Mouse (Mus musculus) E14TG2a.4 (cell line): ENCODE data around the gene Zpr1.

Experiments
- H3K27me3 ChIP-seq: 2 replicates; pipeline ENCODE4 v1.6.1; 2014; ENCODE audit warnings: low read length, control low read depth; ENCODE audit not compliant: insufficient read depth
- H3K36me3 ChIP-seq: 2 replicates; pipeline ENCODE4 v1.6.1; 2014; ENCODE audit warnings: low read length, control low read depth; ENCODE audit not compliant: insufficient read depth
- H3K4me1 ChIP-seq: replicated peaks from 2 replicates; pipeline ENCODE4 v1.6.1; 2014; ENCODE audit warnings: low read depth, low read length, control low read depth
- H3K4me3 ChIP-seq: replicated peaks from 2 replicates; pipeline ENCODE4 v1.5.1; 2014; ENCODE audit warnings: mild to moderate bottlenecking, low read length
- H3K9me3 ChIP-seq: 2 replicates; pipeline ENCODE4 v1.6.1; 2014; ENCODE audit warnings: low read length, control low read depth
- CTCF ChIP-seq: conservative IDR thresholded peaks from 2 replicates; pipeline ENCODE4 v1.5.1; 2014; ENCODE audit warnings: low read length
- NANOG ChIP-seq: IDR thresholded peaks from 2 replicates; pipeline ENCODE4 v1.6.1; 2014; ENCODE audit warnings: borderline replicate concordance, low read length, mixed read lengths
- POU5F1 ChIP-seq: IDR thresholded peaks from 2 replicates; pipeline ENCODE4 v1.6.1; 2014; ENCODE audit warnings: low read length, borderline replicate concordance

Gene Zpr1

DNA sequence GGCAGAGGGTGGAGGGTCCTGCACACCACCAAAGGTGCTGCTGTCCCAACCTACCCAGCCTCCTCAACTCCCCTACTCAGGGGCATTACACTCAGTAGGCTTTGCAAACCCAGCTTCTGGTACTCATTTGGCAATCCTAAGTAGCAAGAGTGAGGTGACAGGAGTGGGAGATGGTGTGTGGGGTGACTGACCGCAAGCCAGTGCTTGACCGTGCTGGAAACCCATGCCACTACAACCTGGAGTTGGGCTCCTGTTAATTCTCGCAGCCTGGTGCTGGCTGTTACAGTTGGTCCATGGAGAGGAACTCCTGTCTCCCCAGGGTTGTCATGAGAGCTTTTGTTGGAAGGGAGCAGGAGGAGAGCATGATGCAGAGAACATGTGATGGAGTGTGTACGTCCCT is 2.1 kb upstream of the Zpr1 start:
- TF ChIP-seq POU5F1 (no peak), CTCF (no peak), NANOG (no peak)
- Histone ChIP-seq H3K4me3 (peak overlapping the region; percentile 72), H3K27me3 (peaks cover 44% of the 10 kb centered on the region), H3K36me3 (peaks cover 16% of the 10 kb centered on the region), H3K4me1 (peaks cover 38% of the 10 kb centered on the region), H3K9me3 (no peaks in the 10 kb centered on the region)

DNA sequence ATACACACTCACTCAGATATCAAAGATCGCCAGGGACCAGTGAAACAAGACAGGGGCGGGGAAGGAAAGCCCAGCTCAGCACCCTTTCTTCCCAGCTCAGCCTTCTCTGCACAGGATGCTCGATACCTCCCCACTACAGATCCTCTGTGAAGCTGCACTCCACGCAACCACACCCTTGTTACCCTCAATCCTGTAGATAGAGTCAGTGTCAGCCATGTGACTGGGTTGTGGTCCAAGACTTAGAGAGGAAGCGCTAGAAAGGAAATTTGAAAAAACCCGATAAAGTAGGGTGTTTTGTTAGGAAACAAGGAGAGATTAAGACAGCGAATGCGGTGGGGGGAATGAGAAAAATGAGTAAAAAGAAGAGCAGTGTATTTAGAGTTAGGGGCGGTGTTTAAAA is 794 bp upstream of the Zpr1 start:
- Histone ChIP-seq H3K36me3 (peaks cover 29% of the 10 kb centered on the region), H3K27me3 (peaks cover 41% of the 10 kb centered on the region), H3K4me3 (no peak overlapping the region), H3K4me1 (peaks cover 38% of the 10 kb centered on the region), H3K9me3 (no peaks in the 10 kb centered on the region)
- TF ChIP-seq NANOG = no peak
- TF ChIP-seq CTCF = no peak
- TF ChIP-seq POU5F1 = no peak

DNA sequence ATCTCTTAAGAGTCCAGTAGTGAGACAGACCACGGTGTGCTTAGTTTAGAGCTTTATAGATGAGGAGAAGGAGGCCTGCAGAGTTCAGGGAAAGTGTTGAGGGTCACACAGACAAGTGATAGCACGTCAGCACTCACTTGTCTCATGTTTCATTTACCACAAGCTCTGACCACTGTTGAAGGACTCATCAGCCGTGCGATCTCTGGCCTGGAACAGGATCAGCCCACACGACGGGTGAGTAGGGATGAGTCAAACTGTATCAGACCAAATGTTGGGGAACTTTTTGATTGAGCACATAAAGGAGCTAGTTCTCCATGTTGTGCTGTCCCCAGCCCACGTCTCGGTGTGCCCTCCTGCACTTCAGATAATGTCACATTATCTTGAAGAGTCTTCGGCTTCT is 1.6 kb downstream of the Zpr1 start:
- TF ChIP-seq POU5F1 (no peak), CTCF (no peak), NANOG (no peak)
- Histone ChIP-seq H3K4me3 (peak overlapping the region; percentile 95), H3K4me1 (peaks cover 35% of the 10 kb centered on the region), H3K36me3 (peaks cover 52% of the 10 kb centered on the region), H3K27me3 (peaks cover 17% of the 10 kb centered on the region), H3K9me3 (no peaks in the 10 kb centered on the region)

DNA sequence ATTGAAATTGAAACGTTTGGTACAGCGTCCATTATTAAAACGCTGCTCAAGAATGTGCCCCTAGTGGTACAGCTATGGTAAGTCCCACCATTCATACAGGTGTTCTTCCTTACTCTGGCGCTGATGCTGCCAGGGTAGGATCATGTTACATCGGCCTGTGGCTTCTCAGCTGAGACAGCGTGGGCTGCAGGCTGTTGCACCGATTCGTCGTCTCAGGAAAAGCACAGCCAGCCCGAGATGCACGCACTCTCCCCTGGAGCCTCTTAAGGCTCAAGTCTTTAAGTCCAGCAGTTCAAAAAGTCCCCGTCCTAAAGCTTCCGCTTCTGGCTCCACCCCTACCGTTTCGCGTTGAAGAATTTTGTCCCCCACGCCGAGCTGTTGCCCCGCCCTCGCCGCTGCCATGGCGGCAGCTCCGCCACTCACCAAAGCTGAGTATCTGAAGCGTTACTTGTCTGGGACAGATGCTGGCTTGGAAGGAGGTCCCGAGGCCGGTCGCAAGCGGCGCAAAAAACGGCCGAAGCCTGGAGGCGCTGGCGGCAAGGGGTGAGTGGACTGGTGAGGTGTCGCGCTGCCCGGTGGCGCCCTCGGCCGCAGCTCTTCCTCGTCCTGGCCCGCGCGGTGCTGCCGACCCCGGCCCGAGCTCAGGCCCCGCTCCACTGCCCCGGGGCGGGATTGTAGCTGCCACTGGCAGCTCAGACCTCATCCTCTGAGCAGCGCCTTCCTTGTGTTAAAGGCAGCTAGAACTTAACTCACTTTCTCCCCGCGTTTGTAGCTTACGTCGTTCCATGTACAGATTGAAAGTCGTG is 10.0 kb downstream of the Zpr1 start, which contains the start of gene Bud13:
Bud13 (plus strand) TSS at position 378 of the 806 bp plus-strand sequence.
- peaks cover 30% of the 10 kb centered on the region for H3K4me1 ChIP-seq
- no peaks in the 10 kb centered on the region for H3K9me3 ChIP-seq
- no peaks in the 10 kb centered on the region for H3K27me3 ChIP-seq
- TF ChIP-seq CTCF (peak; percentile 64), NANOG (no peak), POU5F1 (no peak)
- peaks cover 68% of the 10 kb centered on the region for H3K36me3 ChIP-seq
- H3K4me3 ChIP-seq = peak within 1 kb of the TSS; percentile 97

DNA sequence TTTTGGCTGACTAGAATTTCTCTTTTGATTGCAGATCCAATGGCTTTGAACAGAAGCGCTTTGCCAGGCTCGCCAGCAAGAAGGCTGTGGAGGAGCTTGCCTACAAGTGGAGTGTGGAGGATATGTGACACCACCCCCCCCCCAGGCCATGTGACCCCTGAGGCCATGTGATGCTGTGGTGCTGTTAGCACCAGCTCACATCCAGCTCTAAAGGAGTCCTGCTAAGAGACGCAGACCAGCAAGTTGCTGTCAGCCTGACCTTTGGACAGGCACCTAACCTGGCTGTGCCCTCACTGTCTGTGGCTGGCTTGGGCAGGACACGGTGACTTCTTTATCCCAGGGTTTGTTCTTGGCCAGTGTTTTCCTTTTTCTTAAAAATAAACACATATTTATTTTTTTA is 25.5 kb downstream of the Zpr1 start:
- Histone ChIP-seq H3K9me3 (no peaks in the 10 kb centered on the region), H3K4me1 (peaks cover 14% of the 10 kb centered on the region), H3K4me3 (no peak overlapping the region), H3K27me3 (no peaks in the 10 kb centered on the region), H3K36me3 (peaks cover 63% of the 10 kb centered on the region)
- TF ChIP-seq CTCF = no peak
- TF ChIP-seq POU5F1 = no peak
- no peak for TF ChIP-seq NANOG

DNA sequence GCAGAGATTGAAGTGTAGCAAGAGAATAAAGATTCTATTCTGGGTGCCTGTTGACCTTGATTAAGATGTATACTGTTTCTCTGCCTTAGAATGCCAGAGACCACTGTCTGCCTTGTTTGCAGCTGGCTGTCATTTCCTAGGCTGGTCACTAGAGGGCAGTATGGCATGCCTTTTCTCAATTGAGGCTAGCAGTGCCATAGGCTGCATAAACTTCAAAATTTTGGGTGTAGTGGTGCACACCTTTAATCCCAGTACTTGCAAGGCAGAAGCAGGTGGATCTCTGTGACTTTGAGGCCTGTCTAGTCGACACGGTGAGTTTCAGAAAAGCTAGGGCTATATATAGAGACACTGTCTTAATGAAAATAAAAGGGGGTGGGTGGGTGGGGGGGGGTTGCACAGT is 29.3 kb downstream of the Zpr1 start:
- 0 out of 2 replicates have a peak, but pooled peaks cover under 1% of the 10 kb centered on the region for H3K27me3 ChIP-seq
- peaks cover 29% of the 10 kb centered on the region for H3K36me3 ChIP-seq
- H3K4me3 ChIP-seq = no peak overlapping the region
- peak; percentile 99 for TF ChIP-seq CTCF
- no peak for TF ChIP-seq NANOG
- TF ChIP-seq POU5F1 = no peak
- peaks cover 19% of the 10 kb centered on the region for H3K4me1 ChIP-seq
- no peaks in the 10 kb centered on the region for H3K9me3 ChIP-seq

DNA sequence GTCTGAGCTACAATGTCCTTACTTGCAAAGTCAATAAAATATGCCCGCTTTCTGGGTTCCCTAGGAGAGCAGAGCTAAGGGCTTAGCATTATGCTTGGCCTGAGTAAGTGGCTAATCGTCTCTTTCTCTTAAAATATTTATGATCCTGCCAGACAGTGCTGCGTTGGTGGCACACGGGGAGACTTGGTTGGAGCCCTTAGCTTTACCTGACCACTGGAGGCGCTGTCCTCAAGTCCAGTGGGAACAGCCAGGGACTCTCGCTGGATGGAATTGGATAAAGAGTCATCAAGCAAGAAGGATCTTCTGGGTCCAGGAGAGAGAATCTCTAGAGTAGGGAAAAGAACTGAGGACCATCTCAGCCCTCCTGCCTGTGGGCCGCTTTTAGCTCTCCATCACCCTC is 36.3 kb downstream of the Zpr1 start:
- TF ChIP-seq NANOG (no peak), CTCF (peak; percentile 80)
- H3K4me1 ChIP-seq = peaks cover 26% of the 10 kb centered on the region
- H3K27me3 ChIP-seq = peaks cover 29% of the 10 kb centered on the region
- H3K36me3 ChIP-seq = no peaks in the 10 kb centered on the region
- H3K4me3 ChIP-seq = peak overlapping the region; percentile 37; the same call in 1 of the 2 replicates
- H3K9me3 ChIP-seq = no peaks in the 10 kb centered on the region

DNA sequence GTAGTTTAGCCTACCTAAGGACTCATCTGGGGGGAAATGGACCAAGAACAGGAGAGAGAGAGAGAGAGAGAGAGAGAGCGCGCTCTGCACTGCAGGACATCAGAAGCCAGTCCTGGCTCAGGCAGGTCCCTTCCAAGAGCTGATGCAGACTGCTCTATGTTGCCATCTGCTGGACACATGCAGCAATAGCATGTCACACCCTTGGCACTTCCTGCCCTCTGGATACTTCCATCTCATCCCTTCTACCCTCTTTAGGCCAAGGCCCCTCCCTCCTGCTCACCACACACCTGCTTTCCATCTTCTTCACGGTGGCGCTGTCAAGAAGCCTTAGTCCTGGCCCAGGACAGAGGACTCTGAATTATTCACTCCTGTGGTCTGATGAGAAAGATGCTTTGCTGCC is 41.6 kb downstream of the Zpr1 start:
- Histone ChIP-seq H3K27me3 (peaks cover 18% of the 10 kb centered on the region), H3K36me3 (no peaks in the 10 kb centered on the region), H3K4me1 (peaks cover 24% of the 10 kb centered on the region), H3K9me3 (peaks cover 3% of the 10 kb centered on the region), H3K4me3 (no peak overlapping the region)
- peak; percentile 87 for TF ChIP-seq CTCF
- no peak for TF ChIP-seq NANOG
